Mouse (Mus musculus): ENCODE results near the gene Pigr.

Pigr gene

GRCm38 (mm10) chr1:130828656-130829055 is 2.2 kb downstream of the Pigr start:
- in situ Hi-C loops (cut with MboI, MseI) = loop anchor here in 1 of 2 experiments (10.0 kb wide), 1 partner anchor 1486 kb away; the partner anchor contains the start of gene Nuak2

- in situ Hi-C loops (cut with MboI, MseI) = loop anchor here in 1 of 2 experiments (10.0 kb wide), 1 partner anchor 1485 kb away; the partner anchor contains the start of gene Nuak2
These were observed 3.7 kb downstream of the Pigr start for GRCm38 (mm10) chr1:130829906-130830830.

- in situ Hi-C loops (cut with MboI, MseI) = no loop called here
These were observed 6.0 kb downstream of the Pigr start for GRCm38 (mm10) chr1:130832230-130833149.

GRCm38 (mm10) chr1:130835161-130835936 is 8.9 kb downstream of the Pigr start:
- in situ Hi-C loops (cut with MboI, MseI) = no loop called here

- in situ Hi-C loops (cut with MboI, MseI) = no loop called here
These were observed 11.8 kb downstream of the Pigr start for GRCm38 (mm10) chr1:130838288-130838687.

GRCm38 (mm10) chr1:130840599-130841379 is 14.3 kb downstream of the Pigr start:
- in situ Hi-C loops (cut with MboI, MseI) = no loop called here

- in situ Hi-C loops (cut with MboI, MseI) = no loop called here
These were observed 15.1 kb downstream of the Pigr start for GRCm38 (mm10) chr1:130841621-130842020.

- in situ Hi-C loops (cut with MboI, MseI) = no loop called here
These were observed 18.0 kb downstream of the Pigr start for GRCm38 (mm10) chr1:130844516-130844915.

- in situ Hi-C loops (cut with MboI, MseI) = loop anchor here in 1 of 2 experiments (10.0 kb wide), 1 partner anchor 1005 kb away; no protein-coding TSS in a partner anchor
These were observed 23.2 kb downstream of the Pigr start for GRCm38 (mm10) chr1:130849530-130850214.

GRCm38 (mm10) chr1:130850405-130850804 is 23.9 kb downstream of the Pigr start:
- in situ Hi-C loops (cut with MboI, MseI) = loop anchor here in 1 of 2 experiments (10.0 kb wide), 1 partner anchor 1004 kb away; no protein-coding TSS in a partner anchor

GRCm38 (mm10) chr1:130854819-130855218 is 28.3 kb downstream of the Pigr start:
- in situ Hi-C loops (cut with MboI, MseI) = loop anchor here in 1 of 2 experiments (10.0 kb wide), 1 partner anchor 1000 kb away; no protein-coding TSS in a partner anchor

- in situ Hi-C loops (cut with MboI, MseI) = loop anchor here in 1 of 2 experiments (10.0 kb wide), 1 partner anchor 999 kb away; no protein-coding TSS in a partner anchor
These were observed 29.2 kb downstream of the Pigr start for GRCm38 (mm10) chr1:130855723-130856122.

GRCm38 (mm10) chr1:130857456-130857855 is 31.0 kb downstream of the Pigr start:
- in situ Hi-C loops (cut with MboI, MseI) = loop anchor here in 1 of 2 experiments (10.0 kb wide), 1 partner anchor 997 kb away; no protein-coding TSS in a partner anchor

- in situ Hi-C loops (cut with MboI, MseI) = no loop called here
These were observed 37.8 kb downstream of the Pigr start for GRCm38 (mm10) chr1:130864238-130864637.

GRCm38 (mm10) chr1:130864741-130865140 is 38.3 kb downstream of the Pigr start:
- in situ Hi-C loops (cut with MboI, MseI) = no loop called here

GRCm38 (mm10) chr1:130865541-130866221 is 39.2 kb downstream of the Pigr start, which contains the start of gene Fcmr:
Gene Fcmr (plus strand): TSS chr1:130865669.
- in situ Hi-C loops (cut with MboI, MseI) = no loop called here

GRCm38 (mm10) chr1:130872912-130873311 is 46.4 kb downstream of the Pigr start:
- in situ Hi-C loops (cut with MboI, MseI) = loop anchor here in 1 of 2 experiments (5.0 kb wide), 1 partner anchor 99 kb away; no protein-coding TSS in a partner anchor

GRCm38 (mm10) chr1:130875139-130875538 is 48.7 kb downstream of the Pigr start:
- in situ Hi-C loops (cut with MboI, MseI) = loop anchor here (5.0 kb wide), 2 partner anchors 52 to 177 kb away; no protein-coding TSS in a partner anchor
